Mouse (Mus musculus): Measurements from ENCODE around the gene Cdc25b. TPM values are rescaled to one million over a fixed set of nuclear protein-coding genes. Genes with fewer than 3 reads are reported as not detected.

Gene Cdc25b
- total RNA-seq, 4 experiments from 2014 or later, result 1.2 to 2.3 (median 1.9) TPM

- peak; percentile 92 to 95 for DNase-seq (ENCODE audit: low spot score in 2 of 2)
These were observed 26.7 kb upstream of the Cdc25b start, which contains the start of gene 1700037H04Rik for GRCm38 (mm10) chr2:131159938-131160581. Gene 1700037H04Rik (minus strand): TSS chr2:131160081.

- DNase-seq (ENCODE audit: low spot score in 2 of 2), result no peak
These were observed 26.1 kb upstream of the Cdc25b start for GRCm38 (mm10) chr2:131160671-131161111.

- DNase-seq (ENCODE audit: low spot score in 2 of 2), result no peak
These were observed 22.8 kb upstream of the Cdc25b start for GRCm38 (mm10) chr2:131163924-131164323.

GRCm38 (mm10) chr2:131166172-131166571, 20.6 kb upstream of the Cdc25b start:
- DNase-seq (ENCODE audit: low spot score in 2 of 2), result no peak

- DNase-seq (ENCODE audit: low spot score in 2 of 2), result no peak
These were observed 18.8 kb upstream of the Cdc25b start for GRCm38 (mm10) chr2:131167984-131168383.

- no peak for DNase-seq (ENCODE audit: low spot score in 2 of 2)
These were observed 17.8 kb upstream of the Cdc25b start for GRCm38 (mm10) chr2:131168914-131169313.

- no peak for DNase-seq (ENCODE audit: low spot score in 2 of 2)
These were observed 15.8 kb upstream of the Cdc25b start for GRCm38 (mm10) chr2:131170936-131171335.

- DNase-seq (ENCODE audit: low spot score in 2 of 2), result peak; percentile 28 to 46
These were observed 15.2 kb upstream of the Cdc25b start for GRCm38 (mm10) chr2:131171401-131172104.

- no peak for DNase-seq (ENCODE audit: low spot score in 2 of 2)
These were observed 14.4 kb upstream of the Cdc25b start for GRCm38 (mm10) chr2:131172322-131172721.

GRCm38 (mm10) chr2:131174700-131175099, 12.0 kb upstream of the Cdc25b start:
- peak; percentile 30 to 37 for DNase-seq (ENCODE audit: low spot score in 2 of 2)

GRCm38 (mm10) chr2:131175286-131175944, 11.3 kb upstream of the Cdc25b start:
- no peak for DNase-seq (ENCODE audit: low spot score in 2 of 2)

GRCm38 (mm10) chr2:131175945-131176309, 10.8 kb upstream of the Cdc25b start:
- no peak for DNase-seq (ENCODE audit: low spot score in 2 of 2)

GRCm38 (mm10) chr2:131176491-131176890, 10.3 kb upstream of the Cdc25b start:
- no peak for DNase-seq (ENCODE audit: low spot score in 2 of 2)

GRCm38 (mm10) chr2:131177932-131178331, 8.8 kb upstream of the Cdc25b start:
- DNase-seq (ENCODE audit: low spot score in 2 of 2), result no peak

- DNase-seq (ENCODE audit: low spot score in 2 of 2), result no peak
These were observed 7.9 kb upstream of the Cdc25b start for GRCm38 (mm10) chr2:131178828-131179245.

GRCm38 (mm10) chr2:131179246-131179886, 7.4 kb upstream of the Cdc25b start:
- peak; percentile 20 to 35 for DNase-seq (ENCODE audit: low spot score in 2 of 2)

- peak; percentile 72 to 85 for DNase-seq (ENCODE audit: low spot score in 2 of 2)
These were observed 6.7 kb upstream of the Cdc25b start, which contains the start of gene Cenpb for GRCm38 (mm10) chr2:131179990-131180587. Gene Cenpb (minus strand): TSS chr2:131180067.

- peak in 1 of 2 experiments; percentile 14 for DNase-seq (ENCODE audit: low spot score in 2 of 2)
These were observed 406 bp upstream of the Cdc25b start for GRCm38 (mm10) chr2:131186343-131186742.

GRCm38 (mm10) chr2:131187602-131187922, 813 bp downstream of the Cdc25b start:
- no peak for DNase-seq (ENCODE audit: low spot score in 2 of 2)

- no peak for DNase-seq (ENCODE audit: low spot score in 2 of 2)
These were observed 1.6 kb downstream of the Cdc25b start for GRCm38 (mm10) chr2:131188311-131188710.

Measured in gastrocnemius, adult 8-10 months (tissue).